Mouse (Mus musculus) c-Kit-negative CD71-positive TER-119-positive erythroid progenitor cells, embryonic 14.5 days (primary cell): ENCODE measurements around the gene Gm5728.
"Not testable (repeated sequence)": the region's sequence is repeated elsewhere in the genome, so short reads cannot be mapped to it uniquely, and the experiment has no call there.

Experiments
- DNase-seq: peaks from one replicate; pipeline ENCODE4 v3.0.0-alpha.2; 2013; ENCODE audit warnings: low read depth, low spot score

Gm5728 gene

GRCm38 (mm10) chr7:20375310-20375709 is at the start of gene Gm5728:
Gene Gm5728, minus strand, starts transcription at chr7:20375410.
- DNase-seq = not testable (repeated sequence)

GRCm38 (mm10) chr7:20417642-20418041 is 42.4 kb upstream of the Gm5728 start, which contains the start of gene Vmn1r100:
Gene Vmn1r100, plus strand, starts transcription at chr7:20417942.
- not testable (repeated sequence) for DNase-seq

GRCm38 (mm10) chr7:20333965-20334364 is 41.2 kb downstream of the Gm5728 start, which contains the start of gene Gm4133:
Gene Gm4133, minus strand, starts transcription at chr7:20334065.
- DNase-seq = not testable (repeated sequence)
